Mouse (Mus musculus) CD4-positive, CD25-positive, alpha-beta regulatory T cell, adult 2 months (primary cell): ENCODE measurements around the gene Dnajb13.
A peak's percentile ranks its signal among the peaks of the same experiment; 100 is the strongest.

Experiments used
- DNase-seq: peaks from one replicate; pipeline ENCODE4 v3.0.0-alpha.2; 2012; ENCODE audit warnings: low read depth, low spot score

Gene Dnajb13

DNA sequence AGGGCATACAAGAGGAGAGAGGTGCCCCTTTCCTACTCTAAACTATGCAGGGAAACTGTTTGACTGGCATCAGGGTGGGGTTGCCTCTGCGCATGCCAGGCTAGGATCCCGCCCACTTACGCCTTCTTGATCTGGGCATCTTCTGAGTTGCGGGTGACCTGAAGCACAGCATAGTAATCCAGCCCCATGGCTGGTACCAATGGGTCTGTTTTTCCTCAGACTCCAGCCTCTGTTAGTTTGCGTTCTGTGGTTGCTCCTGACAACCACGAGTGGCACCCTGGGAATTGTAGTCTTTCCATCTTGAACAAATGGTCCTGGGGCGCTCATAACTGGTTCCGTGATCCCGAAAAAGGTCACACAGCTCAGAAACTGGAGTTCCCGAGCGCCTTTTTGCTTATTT, at the start of gene Dnajb13:
Gene Dnajb13, minus strand, starts transcription at position 388 of the 400 bp plus-strand sequence.
- DNase-seq: no peak

DNA sequence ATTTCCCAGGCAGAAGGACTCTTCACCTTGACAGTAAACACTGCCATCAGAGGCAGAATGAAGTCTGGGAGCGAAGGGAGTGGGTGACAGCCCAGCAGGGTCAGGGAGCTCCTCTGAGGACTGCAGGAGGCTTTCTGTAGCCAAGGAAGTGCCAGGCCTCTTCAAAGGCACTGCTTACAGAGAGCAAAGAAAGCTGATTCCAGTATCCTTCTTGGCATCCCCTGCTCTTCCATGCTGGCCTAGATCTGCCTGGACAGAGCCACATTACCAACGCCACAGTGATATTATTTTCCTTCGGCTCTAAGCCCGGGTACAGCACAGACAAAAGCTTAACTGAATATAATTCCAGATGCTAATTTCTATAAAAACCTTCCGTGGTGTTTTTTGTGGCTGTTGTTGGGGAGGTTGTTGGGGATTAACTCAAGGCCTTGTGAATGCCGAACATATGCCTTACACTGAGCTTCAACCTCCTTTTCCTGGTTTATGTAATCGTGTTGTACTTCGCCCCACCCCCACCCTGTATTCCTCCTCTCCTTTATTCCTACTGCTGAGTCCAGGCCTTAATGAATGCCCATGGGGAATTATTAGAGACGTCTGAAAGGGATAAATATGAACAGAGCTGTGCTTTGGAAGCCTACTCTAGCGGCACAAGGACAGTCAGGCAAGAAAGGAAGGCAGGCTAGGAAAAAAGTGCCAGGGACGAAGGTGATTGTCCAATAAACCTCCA, 47.3 kb upstream of the Dnajb13 start:
- DNase-seq: no peak

DNA sequence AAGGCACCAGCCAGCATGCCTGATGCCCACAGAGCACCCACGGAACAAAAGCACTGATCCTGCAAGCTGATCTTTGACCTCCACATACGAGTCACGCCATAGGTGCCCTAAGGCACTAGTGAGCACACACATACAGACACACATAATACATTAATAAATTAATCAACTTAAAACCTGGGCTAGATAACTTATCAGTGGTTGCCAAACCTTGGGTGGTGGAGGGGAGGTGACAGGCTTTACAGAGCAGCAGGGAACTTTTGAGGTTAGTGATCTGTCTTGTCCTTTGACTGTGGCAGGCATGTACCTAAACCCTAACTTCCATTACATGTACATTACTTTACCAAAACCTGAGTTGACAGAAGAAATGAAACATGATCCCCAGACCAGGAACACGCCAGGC, 44.6 kb upstream of the Dnajb13 start:
- DNase-seq: no peak

DNA sequence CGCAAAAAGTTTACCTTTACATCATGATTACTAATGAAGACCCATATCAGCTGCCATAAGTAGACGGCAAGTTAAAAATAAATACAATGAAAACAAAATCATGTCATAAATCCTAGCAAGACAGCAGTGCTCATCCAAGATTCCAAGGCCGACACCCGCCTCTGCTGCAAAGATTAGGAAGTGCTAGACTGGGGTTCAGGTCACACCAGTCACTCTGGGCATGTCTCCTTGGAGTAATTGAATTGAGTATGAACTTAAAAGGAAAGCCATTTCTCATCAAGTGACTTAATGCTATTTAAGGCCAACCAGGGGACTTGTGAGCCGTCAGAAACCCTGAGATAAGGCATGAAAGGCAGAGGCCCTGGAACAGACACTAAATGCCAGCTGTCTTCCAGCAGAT, 42.5 kb upstream of the Dnajb13 start:
- no peak for DNase-seq

DNA sequence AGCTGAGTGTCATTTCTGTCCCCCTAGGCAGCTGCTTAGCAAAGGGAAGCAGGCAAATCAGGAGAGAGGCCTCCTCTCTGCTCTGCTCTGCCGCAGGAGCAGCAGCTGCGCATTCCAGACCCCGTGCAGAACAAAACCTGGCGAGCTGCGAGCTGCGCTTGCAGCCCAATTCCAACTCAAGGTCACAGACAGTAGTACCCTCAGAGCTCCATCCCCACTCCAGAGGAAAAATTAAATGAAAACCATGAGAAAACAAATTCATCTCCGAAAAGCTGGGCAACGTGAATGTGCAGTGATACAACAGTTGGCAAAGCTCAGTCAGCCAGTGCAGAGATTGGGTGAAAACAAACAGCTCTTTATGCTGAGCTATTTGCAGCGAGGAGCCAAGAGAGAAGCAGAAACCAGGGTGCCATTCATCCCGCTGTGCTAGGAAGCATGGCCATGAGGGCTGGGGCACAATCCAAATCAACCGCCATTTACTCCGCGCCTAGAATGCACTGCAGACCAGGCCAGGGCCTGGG, 40.7 kb upstream of the Dnajb13 start:
- no peak for DNase-seq

DNA sequence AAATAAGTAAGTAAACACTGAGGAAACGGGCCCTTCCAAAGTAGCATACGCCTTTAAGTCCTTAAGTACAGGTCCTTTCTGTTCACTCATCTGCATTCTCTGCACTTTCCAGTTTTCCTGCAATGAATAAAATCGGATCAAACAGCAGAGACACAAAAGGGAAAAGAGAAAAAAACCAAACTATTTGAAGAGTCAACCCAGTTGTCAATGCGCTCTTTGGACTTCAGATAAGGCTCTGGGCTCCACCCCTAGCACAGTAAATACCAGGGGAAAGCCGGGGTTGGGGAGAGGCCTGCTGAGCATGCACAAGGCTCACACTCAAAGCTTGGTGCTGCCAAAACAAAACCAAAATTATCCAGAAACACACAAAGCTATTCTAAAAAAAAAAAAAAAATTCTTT, 40.2 kb upstream of the Dnajb13 start:
- no peak for DNase-seq

DNA sequence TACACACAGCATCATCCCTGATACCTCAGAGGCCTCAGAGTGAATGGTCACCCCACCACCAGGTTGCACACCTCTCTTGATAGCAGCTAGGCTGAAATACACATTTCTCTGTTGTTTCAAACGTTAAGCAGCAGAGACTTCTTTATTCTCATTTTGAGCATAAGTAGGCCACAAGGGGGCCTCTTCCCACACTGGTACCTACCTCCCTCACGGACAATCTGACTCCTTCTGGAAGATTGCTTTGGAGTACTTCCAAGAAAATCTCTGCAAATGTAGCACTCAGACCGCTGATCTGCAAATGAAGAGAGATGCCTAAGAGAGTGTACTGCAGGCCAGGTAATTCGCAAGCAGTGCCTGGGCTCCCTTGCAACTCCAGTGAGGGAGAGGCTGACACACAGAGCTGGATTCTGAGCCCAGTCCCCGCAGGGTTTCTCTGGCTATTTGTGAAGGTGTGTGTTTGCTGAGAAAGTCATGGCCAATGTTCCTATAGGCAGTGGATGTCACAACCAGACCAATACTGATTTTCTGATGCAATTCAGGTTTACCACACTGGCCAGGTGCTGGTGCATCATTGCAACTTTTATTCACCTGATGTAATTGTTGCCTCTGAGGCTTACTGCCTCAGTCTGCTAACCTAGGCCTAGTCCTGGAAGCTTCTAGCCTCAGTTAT, 35.7 kb upstream of the Dnajb13 start:
- peak; percentile 9 for DNase-seq

DNA sequence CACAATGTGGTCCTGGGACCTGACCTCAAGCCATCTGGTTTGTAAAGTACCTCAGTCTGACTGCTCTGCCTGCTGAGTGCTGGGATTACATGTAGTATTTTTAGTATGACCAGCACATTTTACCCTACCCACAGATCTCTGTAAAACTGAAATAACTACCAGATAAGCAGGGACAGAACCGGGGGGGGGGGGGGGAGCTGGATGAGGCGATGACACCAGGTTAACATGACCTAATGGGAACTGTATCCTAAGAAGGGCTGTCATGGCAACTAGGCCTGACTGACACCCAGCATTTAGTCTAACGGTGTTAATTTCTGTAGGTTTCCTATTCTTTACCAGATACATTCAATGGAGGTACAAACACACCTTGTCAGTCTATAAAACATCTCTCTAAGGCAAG, 35.0 kb upstream of the Dnajb13 start:
- DNase-seq: no peak

DNA sequence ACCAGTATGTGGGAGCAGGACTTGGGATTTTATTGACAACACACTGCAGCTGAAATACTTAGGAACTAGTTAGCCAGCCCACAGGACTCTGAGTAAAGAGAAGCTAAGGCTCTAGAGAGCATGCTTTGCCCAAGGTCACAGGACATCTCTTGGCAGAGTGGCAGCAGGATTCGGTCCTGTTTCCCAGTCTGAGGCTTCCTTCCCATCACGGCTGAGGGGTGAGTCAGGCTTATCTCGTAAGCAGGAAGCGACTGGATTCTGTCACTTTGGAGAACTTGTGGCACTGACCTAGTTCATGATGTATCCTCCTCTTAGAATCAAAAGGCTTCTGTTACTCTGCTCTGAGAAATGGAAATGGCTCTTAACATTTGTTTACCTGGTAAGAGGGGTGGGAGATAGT, 32.9 kb upstream of the Dnajb13 start:
- no peak for DNase-seq

DNA sequence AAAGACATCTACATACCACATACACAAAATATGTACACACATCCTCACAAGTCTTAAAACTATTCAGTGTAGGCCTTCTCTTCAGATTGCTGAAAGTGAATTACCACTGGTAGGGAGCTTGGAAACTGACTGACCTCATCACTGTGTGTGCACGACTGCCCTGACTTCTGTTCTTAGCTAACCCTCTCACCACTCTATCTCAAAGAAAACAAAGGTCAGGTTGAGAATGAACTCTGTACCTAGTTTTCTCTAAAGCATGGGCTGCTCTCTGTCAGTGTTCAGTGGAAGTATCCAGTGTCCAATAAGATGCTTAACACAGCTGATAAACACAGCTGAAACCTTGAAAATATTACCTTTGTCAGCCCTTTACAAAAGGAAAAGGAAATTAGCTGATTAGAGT, 29.7 kb upstream of the Dnajb13 start:
- DNase-seq: no peak

DNA sequence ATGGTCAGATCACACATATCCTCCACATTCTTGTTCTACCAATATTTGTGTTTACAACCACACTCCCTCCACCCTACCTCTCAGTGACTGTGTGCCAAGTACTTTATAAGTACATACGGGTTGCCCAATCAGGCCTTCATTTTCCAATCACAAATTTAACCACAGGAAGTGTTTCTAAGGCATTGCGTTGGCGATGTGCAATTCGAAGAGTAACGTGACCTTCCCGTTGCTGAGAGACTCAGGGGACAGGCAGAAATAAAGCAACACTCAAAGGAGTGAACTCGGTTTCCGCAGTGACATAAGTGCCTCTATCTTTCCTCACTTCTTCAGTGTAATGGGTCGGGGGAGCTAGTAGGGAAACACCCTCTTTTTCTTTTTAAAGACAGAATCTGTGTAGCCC, 24.8 kb upstream of the Dnajb13 start:
- DNase-seq: no peak

DNA sequence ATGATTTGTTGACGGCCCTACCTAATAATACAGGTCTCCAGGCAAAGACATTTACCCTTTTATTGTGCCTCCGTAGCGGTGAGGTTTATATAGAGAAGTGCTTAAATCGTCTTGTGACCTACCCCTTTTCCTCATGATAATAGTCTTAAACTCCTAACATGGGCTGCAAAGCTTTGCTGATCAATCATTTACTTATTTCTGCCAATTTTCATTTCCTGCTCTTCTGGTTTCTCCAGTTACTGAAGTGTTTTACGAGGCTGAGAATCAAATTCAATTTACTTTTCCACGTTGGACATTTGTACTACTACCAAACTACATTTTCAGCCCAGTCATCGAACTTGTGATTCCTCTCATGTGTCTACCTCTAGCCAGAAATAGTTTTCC, 22.8 kb upstream of the Dnajb13 start:
- no peak for DNase-seq

DNA sequence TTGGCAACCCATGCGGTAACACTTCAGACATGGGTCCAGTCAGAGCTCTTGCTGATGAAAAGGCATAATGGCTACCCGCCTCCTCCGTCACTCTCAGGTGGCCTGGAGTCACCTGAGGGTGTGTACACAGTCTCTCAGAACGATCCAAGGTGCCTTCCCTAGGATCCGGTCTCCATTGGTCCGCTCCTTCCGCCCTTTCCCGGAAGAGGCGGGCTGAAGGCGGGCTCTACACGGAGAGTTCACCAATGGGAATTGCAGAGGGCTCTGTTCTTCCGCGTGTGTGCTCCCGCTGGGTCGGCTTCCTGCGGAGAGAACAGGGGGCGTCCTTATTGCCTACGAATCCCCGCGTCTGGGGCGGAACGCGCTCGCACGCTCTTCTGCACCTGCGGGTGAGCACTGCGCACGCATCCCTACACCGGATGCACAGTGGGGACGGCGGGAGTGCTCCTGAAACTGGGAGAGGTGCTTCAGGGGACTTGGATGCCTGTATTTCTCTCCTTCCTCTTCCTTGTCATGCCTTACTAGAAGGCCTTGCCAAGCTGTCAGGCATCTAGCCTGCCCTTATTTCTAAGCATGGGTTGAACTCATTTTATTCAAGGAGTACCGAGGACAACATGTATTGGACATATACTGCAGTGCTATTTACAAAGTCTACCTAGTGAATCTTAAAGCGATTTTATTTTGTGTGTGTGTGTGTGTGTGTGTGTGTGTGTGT, 22.2 kb upstream of the Dnajb13 start, which contains the start of gene Coa4:
Gene Coa4, plus strand, starts transcription at position 268 of the 715 bp plus-strand sequence.
- peak; percentile 95 for DNase-seq

DNA sequence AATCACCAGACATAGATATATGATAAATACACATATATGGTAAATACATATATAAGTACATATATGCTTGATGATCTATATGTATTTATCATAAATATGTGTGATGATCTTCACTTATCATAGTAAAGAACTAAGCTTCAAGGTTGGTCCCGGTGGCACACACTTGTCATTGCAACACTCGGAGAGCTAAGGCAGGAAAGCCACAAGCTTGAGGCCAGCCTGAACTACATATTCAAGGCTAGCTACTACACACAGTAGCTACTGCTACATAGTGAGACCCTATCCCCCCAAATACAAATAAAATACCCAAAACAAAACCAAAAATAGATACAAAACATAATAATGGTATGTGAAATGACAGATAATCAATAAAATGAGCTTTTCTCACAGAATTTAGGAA, 21.1 kb upstream of the Dnajb13 start:
- DNase-seq: no peak

DNA sequence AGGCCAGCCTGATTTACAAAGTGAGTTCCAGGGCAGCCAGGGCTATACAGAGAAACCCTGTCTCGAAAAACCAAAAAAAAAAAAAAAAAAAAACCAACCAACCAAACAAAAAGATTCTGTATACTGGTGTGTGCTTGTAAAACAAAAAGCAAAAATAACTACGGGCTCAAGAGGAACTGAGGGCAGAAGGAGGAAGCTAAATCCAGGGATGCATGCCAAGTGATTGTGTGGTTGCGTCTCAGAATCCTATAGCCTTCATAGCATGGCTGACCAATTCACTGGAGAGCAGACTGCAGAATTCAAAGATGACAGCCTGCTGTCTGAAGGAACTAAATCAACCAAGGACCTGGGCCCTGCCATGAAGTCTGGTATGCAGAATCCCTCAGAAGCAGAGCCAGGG, 19.5 kb upstream of the Dnajb13 start:
- DNase-seq: no peak

DNA sequence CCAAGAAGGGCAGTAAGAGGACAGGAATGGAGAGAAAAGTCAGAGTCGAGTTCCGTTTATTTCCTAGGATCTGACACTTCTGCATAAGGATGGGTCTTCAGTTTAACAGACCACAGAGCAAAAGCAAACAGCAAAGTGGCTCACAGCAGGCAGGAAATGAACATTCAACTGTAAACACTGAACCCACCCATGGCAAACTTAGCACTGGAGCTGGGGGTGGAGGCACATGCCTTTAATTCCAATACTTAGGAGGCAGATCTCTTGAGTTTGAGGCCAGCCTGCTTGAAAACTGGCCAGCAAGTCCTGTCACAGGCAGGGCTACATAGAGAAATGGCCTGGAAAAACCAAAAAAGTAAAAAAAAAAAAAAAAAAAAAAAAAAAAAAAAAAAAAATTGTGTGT, 18.7 kb upstream of the Dnajb13 start:
- no peak for DNase-seq

DNA sequence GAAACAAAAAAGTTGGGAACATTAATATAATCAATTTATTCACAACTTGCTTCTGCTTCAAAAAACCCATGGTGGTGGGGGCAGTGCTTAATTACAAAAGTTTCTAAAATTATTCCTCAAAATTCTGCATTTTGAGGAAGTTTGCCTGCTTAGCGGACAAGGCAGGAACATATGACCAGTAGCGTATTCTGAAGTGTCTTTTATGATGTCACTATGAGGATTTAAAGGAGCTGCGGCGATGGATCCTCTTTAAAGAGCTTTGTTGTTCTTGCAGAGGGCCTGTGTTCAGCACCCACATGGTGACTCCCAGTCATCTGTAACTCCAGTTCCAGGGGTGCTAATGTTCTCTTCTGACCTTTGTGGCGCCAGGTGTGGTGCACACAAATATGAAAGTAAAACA, 16.0 kb upstream of the Dnajb13 start:
- no peak for DNase-seq

DNA sequence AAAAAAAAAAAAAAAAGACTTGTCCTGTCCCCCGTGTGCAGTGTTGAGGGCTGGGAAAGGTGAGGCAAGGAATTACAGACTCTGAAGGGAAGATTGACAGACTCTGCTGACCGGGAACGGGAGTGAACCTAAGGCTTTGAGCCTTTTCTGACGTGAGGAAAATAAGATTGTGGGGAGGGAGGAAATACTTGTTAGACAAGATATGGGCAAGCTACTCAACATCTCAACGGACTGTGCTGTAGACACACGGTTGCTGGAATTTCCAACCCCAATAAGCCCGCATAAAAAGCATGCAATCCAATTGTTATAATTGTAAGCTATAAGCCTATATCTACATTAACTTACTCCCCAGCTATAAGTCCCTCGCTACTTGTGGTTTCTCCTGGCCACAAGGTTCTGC, 9.9 kb upstream of the Dnajb13 start:
- no peak for DNase-seq

DNA sequence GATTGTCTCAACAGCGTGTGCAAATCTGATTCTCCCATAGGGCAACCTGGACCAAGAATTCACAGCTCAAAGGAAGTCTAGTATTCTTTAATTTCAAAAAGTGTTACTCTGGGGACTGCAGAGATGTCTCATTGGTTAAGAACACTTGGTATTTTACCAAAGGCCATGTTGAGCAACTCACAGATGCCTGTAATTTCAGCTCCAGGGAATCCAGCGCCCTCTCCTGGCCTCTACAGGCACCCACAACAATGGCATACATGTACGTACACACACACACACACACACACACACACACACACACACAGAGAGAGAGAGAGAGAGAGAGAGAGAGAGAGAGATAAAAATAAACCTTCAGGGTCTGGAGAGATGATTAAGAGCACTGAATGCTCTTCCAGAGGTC, 7.5 kb upstream of the Dnajb13 start:
- no peak for DNase-seq

DNA sequence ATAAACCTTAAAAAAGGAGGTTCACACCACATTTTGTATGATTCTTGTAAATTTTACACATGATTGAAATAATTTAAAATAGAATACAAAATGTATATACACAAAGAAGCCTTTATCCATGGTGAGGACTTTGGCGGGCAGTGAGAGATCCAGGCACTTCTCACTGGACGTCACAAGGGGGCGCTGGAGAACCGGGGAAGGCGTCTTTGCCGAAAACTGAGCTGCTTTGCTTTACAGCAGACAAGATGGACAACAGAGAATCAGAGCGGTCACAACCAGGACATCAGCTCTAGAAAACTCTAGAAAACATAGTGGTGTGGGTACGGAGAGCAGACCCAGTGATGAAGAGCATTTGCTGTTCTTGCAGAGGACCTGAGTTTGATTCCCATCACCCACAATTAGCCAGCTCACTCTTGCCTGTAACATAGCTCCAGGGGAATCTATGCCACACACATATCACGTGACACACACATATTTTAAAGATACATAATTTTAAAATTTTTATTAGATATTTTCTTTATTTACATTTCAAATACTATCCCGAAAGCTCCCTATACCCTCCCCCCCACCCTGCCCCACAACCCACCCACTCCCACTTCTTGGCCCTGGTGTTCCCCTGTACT, 6.0 kb upstream of the Dnajb13 start:
- peak; percentile 88 for DNase-seq

DNA sequence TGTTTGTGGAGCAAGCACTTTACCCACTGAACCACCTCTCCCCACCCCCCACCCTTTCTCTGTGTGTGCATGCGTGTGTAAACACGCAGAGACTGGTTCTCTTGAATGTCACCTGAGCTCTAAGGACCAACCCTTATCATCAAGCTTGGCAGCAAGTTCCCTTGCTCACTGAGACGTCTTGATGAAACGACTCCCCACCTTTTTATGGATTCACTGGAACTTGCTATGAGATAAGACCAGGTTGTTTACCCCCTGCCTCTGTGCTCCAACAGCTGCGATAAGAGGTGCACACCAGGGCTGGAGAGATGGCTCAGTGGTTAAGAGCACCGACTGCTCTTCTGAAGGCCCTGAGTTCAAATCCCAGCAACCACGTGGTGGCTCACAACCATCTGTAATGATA, 5.4 kb upstream of the Dnajb13 start:
- DNase-seq: no peak

DNA sequence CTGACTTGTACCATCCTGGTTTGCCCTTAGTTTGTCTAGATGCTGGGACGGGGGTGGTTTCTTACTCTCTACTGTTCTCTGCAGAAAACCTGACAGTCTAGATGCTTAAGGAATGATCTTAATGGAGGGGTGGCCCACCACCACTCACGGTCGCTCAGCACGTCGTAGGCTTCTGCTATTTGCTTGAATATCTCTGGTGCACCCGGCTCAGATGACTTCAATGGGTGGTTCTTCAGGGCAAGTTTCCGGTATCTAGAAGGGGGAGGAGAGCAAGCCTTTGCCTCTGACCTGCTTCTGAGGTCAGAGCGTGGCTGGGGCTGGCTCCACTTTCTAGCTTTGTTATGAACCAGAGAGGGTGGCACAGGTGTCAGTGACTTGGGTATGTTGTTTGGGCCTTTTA, 3.2 kb downstream of the Dnajb13 start:
- DNase-seq: peak; percentile 70
